Mouse (Mus musculus): ENCODE measurements at regions not wholly inside any gene's neighbourhood (a gene's known extent, or its start where the extent isn't known, plus 50 kb on each side); places are given as distances from the start of the nearest gene placed in this dataset.

DNA sequence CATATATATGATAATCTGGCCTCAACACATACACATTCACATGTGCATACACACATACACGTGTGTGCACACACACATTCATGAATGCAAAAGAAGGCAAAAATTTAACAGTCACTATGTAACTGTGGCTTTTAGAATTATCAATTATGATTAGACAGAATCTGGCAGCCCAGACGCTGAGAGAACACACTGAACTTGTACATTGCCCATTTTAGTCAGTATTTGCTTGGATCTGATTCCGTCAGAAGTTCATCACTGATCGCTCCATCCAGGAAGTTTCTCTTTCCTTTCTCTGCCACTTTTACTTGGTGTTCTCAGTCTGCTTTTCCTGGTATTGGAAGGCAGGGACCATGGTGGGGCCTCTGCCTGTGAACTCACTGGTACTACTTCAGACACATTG is 719.5 kb downstream of the Cypt12 start:
- TF ChIP-seq EP300 (IDR thresholded peaks at IDR 0.05; ENCODE audit: low read depth) (no peak), CTCF (IDR thresholded peaks at IDR 0.05; ENCODE audit: low read depth) (no peak)

Measured in liver, postnatal 0 days (tissue).